Mouse (Mus musculus) neural tube, embryonic 12.5 days (tissue): Measurements from ENCODE around the gene Rsg1. TPM values are rescaled to one million over a fixed set of nuclear protein-coding genes. Genes with fewer than 3 reads are reported as not detected.

Source experiments
- ATAC-seq: fragments of 200-750 bp; cut with Nextera tagmentation; 2 replicates; pipeline ENCODE4 v1.8.0; 2017; ENCODE audit warnings: low read depth, mild to moderate bottlenecking, moderate TSS enrichment, moderate library complexity; ENCODE audit not compliant: low FRiP score
- H3K27ac ChIP-seq: fragments of 300-500 bp; sonication (generic); 2 replicates; pipeline ENCODE4 v1.5.1; 2016
- H3K27me3 ChIP-seq: fragments of 300-500 bp; sonication (generic); replicated peaks from 2 replicates; pipeline ENCODE4 v1.6.1; 2016; ENCODE audit warnings: mild to moderate bottlenecking
- H3K36me3 ChIP-seq: fragments of 300-500 bp; sonication (generic); 2 replicates; pipeline ENCODE4 v1.6.1; 2016; ENCODE audit warnings: mild to moderate bottlenecking
- H3K4me1 ChIP-seq: fragments of 300-500 bp; sonication (generic); 2 replicates; pipeline ENCODE4 v1.6.1; 2016
- H3K4me2 ChIP-seq: fragments of 300-500 bp; sonication (generic); replicated peaks from 2 replicates; pipeline ENCODE4 v1.6.1; 2016; ENCODE audit warnings: mild to moderate bottlenecking
- H3K4me3 ChIP-seq: fragments of 300-500 bp; sonication (generic); 2 replicates; pipeline ENCODE4 v1.5.1; 2016
- H3K9ac ChIP-seq: fragments of 300-500 bp; sonication (generic); 2 replicates; pipeline ENCODE4 v1.6.1; 2016; ENCODE audit warnings: mild to moderate bottlenecking
- H3K9me3 ChIP-seq: fragments of 300-500 bp; sonication (generic); 2 replicates; pipeline ENCODE4 v1.6.1; 2016; ENCODE audit warnings: mild to moderate bottlenecking
- WGBS: fragments of 180-500 bp; shearing (Covaris S2); methylation state at CpG from one replicate; pipeline ENCODE4 v1.1.7; 2016; 5-methylcytosine and 5-hydroxymethylcytosine counted together
- polyA plus RNA-seq: library from polyadenylated mRNA; unstranded; fragments of >200 nt; fragmentation: Nextera tagmentation; extraction: Ambion mirVana; gene quantifications from 2 replicates; pipeline ENCODE4 v1.2.1, GENCODE M21; 2016

Rsg1 gene
- 5.5 TPM in 2 replicates for polyA plus RNA-seq

DNA sequence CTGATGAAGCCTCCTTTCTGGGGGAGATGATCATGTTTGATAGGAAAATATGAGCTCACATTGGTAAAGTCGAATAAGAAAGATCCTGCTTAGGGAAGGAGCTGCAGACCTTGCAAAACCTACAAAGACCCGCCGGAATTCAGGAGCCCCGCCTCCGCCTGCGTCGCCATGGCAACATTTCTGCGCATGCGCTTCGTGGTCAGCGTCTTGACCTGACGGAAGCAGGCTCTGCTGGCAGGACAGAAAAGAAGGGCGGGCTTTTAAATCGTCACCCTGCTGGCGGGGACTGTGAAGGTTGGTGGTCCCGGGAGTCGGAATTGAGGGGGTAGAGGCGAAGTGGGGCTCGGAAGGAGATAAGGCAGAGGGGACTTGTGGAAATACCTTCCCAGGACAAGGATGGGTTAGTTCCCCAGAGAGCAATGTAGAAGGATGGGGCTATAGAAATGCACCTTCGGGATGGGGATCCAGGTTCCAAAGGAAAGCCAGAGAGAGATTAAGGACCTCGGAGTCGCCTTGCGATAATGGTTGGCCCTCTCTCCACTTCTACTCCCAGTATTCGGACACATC is at the start of gene Rsg1:
Gene Rsg1, plus strand, starts transcription at position 187 of the 567 bp plus-strand sequence.
- Histone ChIP-seq H3K9me3 (no peaks in the 10 kb centered on the region), H3K4me3 (peak within 1 kb of the TSS; percentile 49), H3K27ac (no peak within 1 kb of the TSS), H3K9ac (peak within 1 kb of the TSS; percentile 64), H3K4me1 (peaks cover 15% of the 10 kb centered on the region), H3K4me2 (peak within 1 kb of the TSS; percentile 91), H3K27me3 (no peaks in the 10 kb centered on the region), H3K36me3 (no peaks in the 10 kb centered on the region)
- peak; percentile 70 for ATAC-seq
- WGBS: under 1% methylated on average over 24 of the region's 24 CpGs

DNA sequence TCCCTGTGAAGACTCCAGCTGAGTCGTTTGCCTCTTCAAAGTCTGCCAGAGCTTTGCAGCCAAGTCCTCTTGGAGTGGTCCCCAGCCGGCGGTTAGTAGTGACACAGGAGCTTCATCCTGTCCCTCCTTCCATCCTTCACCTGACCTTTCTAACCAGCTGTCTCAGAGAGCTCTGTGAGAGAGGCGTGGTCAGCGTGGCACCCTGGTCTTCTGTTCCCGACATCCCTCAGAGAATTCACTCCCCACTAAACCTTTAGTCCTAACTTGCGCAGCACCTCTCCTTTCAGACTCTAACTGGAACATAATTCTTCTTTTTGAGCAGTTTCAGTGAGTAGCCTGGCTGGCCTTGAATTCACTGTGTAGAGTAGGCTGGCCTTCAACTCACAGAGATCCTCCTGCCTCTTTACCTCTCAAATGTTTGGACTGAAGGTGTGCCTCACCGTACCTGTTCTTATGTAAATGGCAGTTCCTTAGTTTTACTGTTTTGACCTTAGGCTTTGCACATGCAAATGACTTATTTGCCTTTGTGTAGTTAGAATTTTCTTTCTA is 47.9 kb upstream of the Rsg1 start:
- WGBS: 82% methylated on average over 8 of the region's 8 CpGs
- no peak overlapping the region for H3K9ac ChIP-seq
- peaks cover 30% of the 10 kb centered on the region for H3K36me3 ChIP-seq
- H3K4me3 ChIP-seq: no peak overlapping the region
- peaks cover 6% of the 10 kb centered on the region for H3K9me3 ChIP-seq
- H3K4me1 ChIP-seq: no peaks in the 10 kb centered on the region
- H3K27ac ChIP-seq: no peak overlapping the region
- no peaks in the 10 kb centered on the region for H3K27me3 ChIP-seq
- ATAC-seq: no peak
- H3K4me2 ChIP-seq: no peak overlapping the region

DNA sequence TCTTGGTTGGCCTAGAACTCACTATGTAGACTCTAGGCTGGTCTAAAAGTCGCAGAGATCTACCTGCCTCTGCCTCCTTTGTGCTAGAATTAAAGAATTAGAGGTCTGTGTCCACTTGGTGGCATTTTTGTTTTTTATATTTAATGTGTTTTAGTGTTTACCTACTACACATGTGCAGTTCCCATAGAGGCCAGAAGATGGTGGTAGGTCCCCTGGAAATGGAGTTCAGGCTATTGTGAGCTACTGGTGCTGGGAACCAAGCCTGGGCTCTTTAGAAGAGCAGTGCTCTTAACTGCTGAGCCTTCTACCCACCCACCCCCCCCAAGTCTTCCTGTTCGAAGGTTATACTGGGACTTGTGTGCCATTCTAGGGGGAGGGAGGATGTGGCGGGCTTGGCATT is 46.6 kb upstream of the Rsg1 start:
- H3K4me1 ChIP-seq: no peaks in the 10 kb centered on the region
- H3K9ac ChIP-seq: no peak overlapping the region
- H3K9me3 ChIP-seq: peaks cover 6% of the 10 kb centered on the region
- no peak overlapping the region for H3K27ac ChIP-seq
- H3K4me3 ChIP-seq: no peak overlapping the region
- no peaks in the 10 kb centered on the region for H3K27me3 ChIP-seq
- H3K4me2 ChIP-seq: no peak overlapping the region
- 94% methylated on average over 3 of the region's 3 CpGs for WGBS
- no peak for ATAC-seq
- H3K36me3 ChIP-seq: peaks cover 43% of the 10 kb centered on the region

DNA sequence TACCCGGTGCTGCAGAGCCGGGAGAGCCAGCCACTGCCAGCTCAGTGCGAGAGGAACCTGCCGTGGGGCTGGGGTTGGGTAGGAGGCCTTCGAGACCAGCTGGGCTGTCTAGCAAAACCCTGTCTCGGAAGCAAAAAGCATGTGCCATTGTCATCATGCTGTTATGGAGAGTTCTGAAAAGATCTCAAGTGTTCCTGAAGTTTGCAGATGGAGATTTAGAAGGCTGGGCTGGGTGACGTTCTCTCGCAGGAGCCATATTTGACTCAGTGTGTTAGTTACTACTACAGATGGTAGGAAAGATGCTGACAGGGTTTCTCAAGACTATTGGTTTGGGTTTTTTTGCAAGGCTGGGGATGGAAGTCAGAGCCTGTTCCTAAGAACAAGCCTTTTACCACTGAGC is 41.6 kb upstream of the Rsg1 start:
- Histone ChIP-seq H3K4me3 (no peak overlapping the region), H3K4me1 (no peaks in the 10 kb centered on the region), H3K9me3 (no peaks in the 10 kb centered on the region), H3K27me3 (no peaks in the 10 kb centered on the region), H3K4me2 (no peak overlapping the region), H3K36me3 (peaks cover 40% of the 10 kb centered on the region), H3K27ac (no peak overlapping the region), H3K9ac (no peak overlapping the region)
- 89% methylated on average over 8 of the region's 8 CpGs for WGBS
- no peak for ATAC-seq

DNA sequence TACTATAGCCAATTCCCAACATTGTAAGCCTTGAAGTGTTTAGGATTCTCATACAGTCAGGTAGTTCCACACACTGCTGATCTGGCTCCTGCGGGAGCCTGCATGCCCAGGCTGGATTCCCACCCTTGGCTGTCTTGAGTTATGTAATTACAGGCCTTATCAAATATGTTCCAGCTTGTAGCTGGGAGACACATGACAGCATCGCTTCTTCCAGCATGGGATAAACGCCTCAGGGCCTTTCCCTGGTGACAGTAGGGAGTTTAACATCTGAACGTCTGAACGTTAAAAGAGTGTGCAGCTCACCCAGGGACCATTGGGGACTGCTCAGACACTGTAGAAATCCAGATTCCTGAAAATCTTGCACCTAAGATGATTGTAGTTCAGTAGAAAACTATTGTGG is 38.0 kb upstream of the Rsg1 start:
- Histone ChIP-seq H3K4me2 (no peak overlapping the region), H3K4me3 (no peak overlapping the region), H3K9me3 (no peaks in the 10 kb centered on the region), H3K27me3 (no peaks in the 10 kb centered on the region), H3K4me1 (peaks cover 8% of the 10 kb centered on the region), H3K36me3 (peaks cover 25% of the 10 kb centered on the region), H3K27ac (no peak overlapping the region), H3K9ac (no peak overlapping the region)
- 88% methylated on average over 5 of the region's 5 CpGs for WGBS
- ATAC-seq: no peak

DNA sequence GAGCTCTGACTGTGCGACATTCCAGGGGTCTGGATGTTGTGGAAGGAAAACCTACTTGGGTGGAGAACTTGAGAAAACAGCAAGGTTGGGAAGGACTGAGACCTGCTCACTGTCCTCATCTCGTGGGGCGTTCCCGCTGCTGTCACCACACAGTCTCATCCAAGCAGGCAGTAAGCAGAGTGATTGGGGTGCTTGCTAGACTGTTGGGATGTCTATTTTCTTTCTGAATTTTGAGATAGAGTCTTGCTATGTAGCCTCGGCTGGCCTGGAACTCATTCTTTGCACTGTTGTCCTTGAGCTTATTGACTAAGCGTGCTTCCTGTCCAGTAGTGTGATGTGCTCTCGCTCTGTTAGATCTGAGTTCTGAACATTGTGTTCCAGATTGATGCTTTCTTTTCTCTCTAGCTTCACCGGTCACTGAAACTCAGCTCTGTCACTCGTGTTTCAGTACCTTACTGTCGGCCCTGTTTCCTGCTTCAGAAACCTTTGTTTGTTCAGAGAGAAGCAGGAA is 37.4 kb upstream of the Rsg1 start:
- H3K4me3 ChIP-seq: no peak overlapping the region
- no peak overlapping the region for H3K27ac ChIP-seq
- peaks cover 24% of the 10 kb centered on the region for H3K36me3 ChIP-seq
- H3K9me3 ChIP-seq: no peaks in the 10 kb centered on the region
- no peak for ATAC-seq
- no peak overlapping the region for H3K9ac ChIP-seq
- H3K4me2 ChIP-seq: no peak overlapping the region
- WGBS: 87% methylated on average over 10 of the region's 10 CpGs
- H3K27me3 ChIP-seq: no peaks in the 10 kb centered on the region
- H3K4me1 ChIP-seq: peaks cover 8% of the 10 kb centered on the region

DNA sequence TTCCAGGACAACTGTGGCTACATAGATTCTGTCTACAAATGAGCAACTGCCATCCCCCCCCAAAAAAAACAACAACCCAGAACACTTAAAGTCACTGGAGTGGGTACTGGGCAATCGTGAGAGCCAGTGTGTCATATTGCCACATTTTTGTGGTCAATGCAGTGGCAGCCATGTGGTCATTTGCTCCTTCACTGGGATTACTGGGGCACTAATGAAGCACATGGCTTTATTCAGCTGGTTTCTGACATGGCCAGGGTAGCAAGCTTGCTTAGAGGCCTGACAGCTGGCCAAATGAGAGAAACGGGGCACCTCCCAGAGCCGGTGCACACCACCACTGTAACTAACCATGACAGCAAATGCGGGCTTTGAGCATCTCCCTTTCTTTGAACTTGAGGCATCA is 35.3 kb upstream of the Rsg1 start:
- no peak overlapping the region for H3K4me2 ChIP-seq
- no peak overlapping the region for H3K4me3 ChIP-seq
- WGBS: 48% methylated on average over 4 of the region's 4 CpGs

DNA sequence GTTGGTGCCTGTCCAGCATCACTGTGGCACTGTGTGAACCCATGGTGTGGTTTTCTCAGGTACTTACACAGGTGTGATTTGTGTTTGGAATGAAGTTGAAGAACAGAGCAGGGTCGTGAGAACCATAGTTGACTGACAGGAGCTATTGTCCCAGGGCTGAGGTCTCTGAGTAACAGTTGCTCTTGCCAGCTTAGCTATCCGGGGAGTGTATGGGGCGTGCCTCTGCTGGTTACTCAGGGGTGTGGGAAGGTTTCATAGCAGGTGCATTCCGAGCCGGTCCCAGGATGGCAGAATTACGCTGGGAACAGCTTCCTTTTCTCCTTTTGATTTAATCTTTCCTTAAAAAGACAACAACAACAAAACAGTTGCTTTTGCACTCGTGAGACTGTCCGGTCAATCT is 32.9 kb upstream of the Rsg1 start:
- Histone ChIP-seq H3K27me3 (no peaks in the 10 kb centered on the region), H3K36me3 (peaks cover 47% of the 10 kb centered on the region), H3K27ac (no peak overlapping the region), H3K4me1 (peaks cover 9% of the 10 kb centered on the region), H3K4me3 (no peak overlapping the region), H3K9me3 (no peaks in the 10 kb centered on the region), H3K4me2 (no peak overlapping the region), H3K9ac (no peak overlapping the region)
- ATAC-seq: no peak
- WGBS: 95% methylated on average over 8 of the region's 8 CpGs

More for the DNA sequence above, 35.3 kb upstream of the Rsg1 start:
- H3K9me3 ChIP-seq: no peaks in the 10 kb centered on the region
- no peak overlapping the region for H3K27ac ChIP-seq
- H3K36me3 ChIP-seq: peaks cover 31% of the 10 kb centered on the region
- no peaks in the 10 kb centered on the region for H3K27me3 ChIP-seq
- no peak for ATAC-seq
- no peak overlapping the region for H3K9ac ChIP-seq
- peaks cover 8% of the 10 kb centered on the region for H3K4me1 ChIP-seq

DNA sequence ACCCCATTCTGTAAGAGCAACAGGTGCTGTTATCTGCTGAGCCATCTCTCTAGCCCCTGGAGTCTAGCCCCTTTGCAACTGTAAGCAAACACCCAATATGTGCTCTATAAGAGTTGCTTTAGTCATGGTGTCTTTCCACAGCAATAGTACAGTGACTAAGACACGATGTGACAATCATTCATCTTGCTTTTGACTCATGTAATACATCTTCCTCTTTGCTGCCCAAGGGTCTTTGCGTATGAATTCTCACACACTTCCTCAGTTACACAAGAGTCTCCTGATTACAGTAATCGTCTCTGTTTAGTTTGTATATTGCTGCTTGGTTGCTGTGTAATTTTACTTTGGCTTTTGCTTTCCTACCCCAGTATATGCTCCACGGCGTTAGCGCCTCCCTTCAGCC is 31.8 kb upstream of the Rsg1 start:
- Histone ChIP-seq H3K4me2 (no peak overlapping the region), H3K4me1 (peaks cover 14% of the 10 kb centered on the region), H3K36me3 (peaks cover 45% of the 10 kb centered on the region), H3K9me3 (no peaks in the 10 kb centered on the region), H3K9ac (no peak overlapping the region), H3K4me3 (no peak overlapping the region), H3K27me3 (no peaks in the 10 kb centered on the region), H3K27ac (no peak overlapping the region)
- 94% methylated on average over 6 of the region's 6 CpGs for WGBS
- no peak for ATAC-seq

DNA sequence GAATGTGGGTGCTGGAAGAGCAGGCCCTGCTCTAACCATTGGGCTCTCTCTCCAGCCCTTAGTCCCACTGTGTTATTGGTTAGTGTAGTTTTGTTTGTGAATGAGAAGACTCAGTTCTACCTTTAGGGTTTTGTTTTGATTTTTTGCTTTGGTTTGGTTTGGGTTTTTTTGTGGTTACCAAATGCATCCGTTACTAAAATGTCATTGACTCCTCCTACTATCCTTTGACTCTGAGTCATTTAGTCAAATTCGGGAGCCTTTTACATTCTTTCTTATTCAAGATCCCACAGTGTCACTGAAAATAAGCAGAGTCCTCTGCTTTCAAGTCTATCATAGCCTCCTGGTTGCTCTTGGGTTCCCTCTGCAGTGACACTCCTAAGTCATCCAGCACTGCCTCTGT is 29.8 kb upstream of the Rsg1 start:
- ATAC-seq: no peak
- peaks cover 12% of the 10 kb centered on the region for H3K4me1 ChIP-seq
- H3K9me3 ChIP-seq: no peaks in the 10 kb centered on the region
- no peak overlapping the region for H3K4me3 ChIP-seq
- H3K27ac ChIP-seq: no peak overlapping the region
- WGBS: 91% methylated on average over 2 of the region's 2 CpGs
- H3K9ac ChIP-seq: no peak overlapping the region
- H3K36me3 ChIP-seq: peaks cover 43% of the 10 kb centered on the region
- no peaks in the 10 kb centered on the region for H3K27me3 ChIP-seq
- H3K4me2 ChIP-seq: no peak overlapping the region

DNA sequence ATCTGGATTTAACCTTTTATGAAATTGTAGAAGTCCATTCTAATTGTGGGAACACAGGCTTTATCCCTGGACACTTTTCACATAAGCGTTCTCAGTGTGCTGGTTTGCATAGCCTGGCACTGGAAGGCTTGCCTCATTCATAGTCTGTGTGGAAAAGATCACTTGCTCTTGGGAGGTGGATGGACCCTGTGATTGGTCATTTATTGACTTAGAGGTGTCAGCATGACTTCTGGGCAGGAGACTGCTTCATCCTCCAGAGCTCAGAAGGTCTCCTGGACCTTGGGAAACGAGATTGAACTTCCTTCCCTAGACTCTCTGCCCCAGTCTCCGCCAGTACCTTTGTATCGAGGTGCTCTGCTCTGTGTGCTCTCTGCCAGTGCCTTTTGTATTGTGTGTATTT is 29.3 kb upstream of the Rsg1 start:
- Histone ChIP-seq H3K4me1 (peaks cover 7% of the 10 kb centered on the region; the same call in 1 of the 2 replicates), H3K27ac (no peak overlapping the region), H3K4me3 (no peak overlapping the region), H3K9me3 (no peaks in the 10 kb centered on the region), H3K36me3 (peaks cover 43% of the 10 kb centered on the region), H3K9ac (no peak overlapping the region), H3K4me2 (no peak overlapping the region), H3K27me3 (no peaks in the 10 kb centered on the region)
- no peak for ATAC-seq
- WGBS: 92% methylated on average over 4 of the region's 4 CpGs

DNA sequence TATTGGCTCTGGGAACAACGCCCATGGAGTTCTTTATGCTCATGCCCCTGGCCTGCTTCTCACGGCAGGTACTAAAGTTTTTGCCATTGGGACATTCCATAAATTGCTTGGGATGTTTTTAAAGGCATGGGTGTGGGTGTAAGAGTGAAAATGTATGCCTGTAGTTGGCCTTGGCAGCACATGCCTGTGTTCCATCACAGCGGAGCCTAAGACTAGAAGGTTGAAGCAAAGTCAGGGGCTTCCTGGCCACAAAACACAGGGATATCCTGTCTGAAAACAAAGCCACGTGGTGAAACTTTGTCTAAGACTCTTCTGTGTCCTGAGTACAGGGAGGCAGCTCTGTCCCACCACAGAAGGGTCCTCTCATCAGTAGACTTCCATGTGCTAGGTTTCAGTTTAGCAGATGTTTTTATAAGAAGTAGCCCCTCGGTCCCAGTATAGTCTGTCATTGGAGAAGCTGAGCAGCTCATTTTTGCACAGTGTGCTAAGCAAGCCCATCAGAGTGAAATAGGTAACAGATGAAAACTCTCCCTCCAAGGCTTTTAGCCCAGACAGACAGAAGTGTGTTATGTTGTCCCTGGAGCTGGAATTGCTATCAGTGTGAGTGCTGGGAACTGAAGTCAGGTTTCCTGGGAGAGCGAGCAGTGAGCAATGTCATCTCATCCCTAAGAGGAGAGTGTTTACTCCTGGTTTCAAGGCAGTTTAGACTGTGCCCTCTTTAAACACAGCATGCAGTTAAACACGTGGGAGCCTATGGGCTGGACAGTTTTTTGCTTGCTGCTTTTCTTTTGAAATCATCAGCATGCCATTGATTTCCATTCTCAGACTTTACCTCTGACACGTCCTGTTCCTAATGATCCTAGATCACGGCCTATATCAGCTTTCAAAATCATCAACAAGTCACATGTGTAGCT is 26.6 kb upstream of the Rsg1 start:
- Histone ChIP-seq H3K27me3 (no peaks in the 10 kb centered on the region), H3K27ac (no peak overlapping the region), H3K4me1 (peaks cover 6% of the 10 kb centered on the region; the same call in 1 of the 2 replicates), H3K9me3 (no peaks in the 10 kb centered on the region), H3K4me3 (no peak overlapping the region), H3K9ac (no peak overlapping the region), H3K36me3 (peaks cover 37% of the 10 kb centered on the region), H3K4me2 (no peak overlapping the region)
- 74% methylated on average over 9 of the region's 9 CpGs for WGBS
- ATAC-seq: no peak
